Mouse (Mus musculus) large intestine, adult 2 months (tissue): Measurements from ENCODE around the gene Arl13b. TPM values are rescaled to one million over a fixed set of nuclear protein-coding genes. Genes with fewer than 3 reads are reported as not detected.

Experiments
- DNase-seq: peaks from one replicate; pipeline ENCODE4 v3.0.0-alpha.2; 2012; ENCODE audit warnings: low read depth, low spot score
- WGBS: fragments of 180-500 bp; shearing (Covaris S2); methylation state at CpG from one replicate; pipeline ENCODE4 v1.1.7; 2018; 5-methylcytosine and 5-hydroxymethylcytosine counted together
- polyA plus RNA-seq: library from polyadenylated mRNA; depleted of rRNA; stranded (reverse); fragments of >200 nt; gene quantifications from 2 replicates; pipeline ENCODE4 v1.2.3, GENCODE M21; 2012; rRNA removed

Gene Arl13b
- polyA plus RNA-seq, 1 experiment, result 1.9 TPM

- WGBS, result 68% methylated on average over 2 of the region's 2 CpGs
- DNase-seq, result no peak
These were observed 101.0 kb downstream of the Arl13b start for GRCm38 (mm10) chr16:62745875-62746274.

Other genes with a start within 250 kb of the Arl13b start
- 4.3 and 8.6 TPM in 2 replicates for gene Nsun3, start 60.2 kb downstream of the Arl13b start, polyA plus RNA-seq
- gene Stx19, start 32.4 kb downstream of the Arl13b start, polyA plus RNA-seq, result not detected in 2 replicates
- gene Pros1, start 7.3 kb upstream of the Arl13b start, polyA plus RNA-seq, result 5.3 and 7.0 TPM in 2 replicates